ENCODE assay signal across 14 mouse cellular contexts in the genomic region with DNA sequence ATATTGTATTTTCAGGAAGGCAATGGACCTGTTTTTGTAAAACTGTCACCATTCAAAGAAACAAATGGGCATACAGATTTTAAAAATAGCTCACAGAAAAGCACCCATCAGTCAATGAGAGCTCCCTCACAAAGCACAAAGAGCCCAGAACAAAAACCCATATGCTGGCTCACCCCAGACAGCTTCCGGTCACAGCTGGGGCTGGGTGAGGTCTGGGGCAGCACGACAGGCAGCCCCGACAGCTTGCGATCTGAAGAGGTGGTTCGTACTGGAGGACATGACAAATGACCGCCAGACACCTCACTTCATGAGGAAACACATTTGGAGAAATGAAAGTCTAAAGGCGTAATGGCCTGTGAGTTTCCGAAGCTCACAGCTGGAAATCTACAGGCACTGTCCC. TPM values are rescaled to one million over a fixed set of nuclear protein-coding genes. Genes with fewer than 3 reads are reported as not detected.
DNase-seq lines count a peak whose midpoint lies in the region; ATAC-seq and TF ChIP-seq lines count a peak whose summit lies in the region.
"Had no signal": no experiment of that assay in that cellular context is flagged by ENCODE, and none has a peak within 500 bp of the region (broad histone marks: within the 10 kb centered on the region; RNA-seq: fewer than 3 reads in every experiment).

No protein-coding gene starts in this region.

- peak; percentile 54 for DNase-seq in forebrain, embryonic 11.5 days (ENCODE audit: low spot score)
- peak; percentile 43 for DNase-seq in midbrain, embryonic 10.5 days (ENCODE audit: low spot score)
- peak; percentile 15 to 45 for DNase-seq in lung, postnatal 4 days
- no peak for DNase-seq in ovary, postnatal 10 days (ENCODE audit: low spot score)
- DNase-seq in gastrocnemius, adult 2 months = no peak
- DNase-seq: right cerebral cortex, postnatal 4 days had no signal

- H3K9ac ChIP-seq in forebrain, embryonic 11.5 days (ENCODE audit: low read length) = peak overlapping the region; percentile 33; the same call in 1 of the 2 replicates
- H3K9ac ChIP-seq in forebrain, embryonic 15.5 days (replicated peaks) = no peak overlapping the region
- no peak overlapping the region for H3K9ac ChIP-seq in midbrain, embryonic 16.5 days (ENCODE audit: low read depth, low read length)
- H3K9ac ChIP-seq: embryonic facial prominence, embryonic 15.5 days had no signal

- no peaks in the 10 kb centered on the region; the same call in 1 of the 2 replicates for H3K27me3 ChIP-seq in forebrain, embryonic 11.5 days (ENCODE audit: control insufficient read depth, insufficient read depth, low read length)
- 0 out of 2 replicates have a peak, but pooled peaks cover 2% of the 10 kb centered on the region for H3K27me3 ChIP-seq in forebrain, embryonic 15.5 days
- peaks cover 14% of the 10 kb centered on the region; the same call in 1 of the 2 replicates for H3K27me3 ChIP-seq in midbrain, embryonic 10.5 days (ENCODE audit: low read depth, poor library complexity, severe bottlenecking)
- H3K27me3 ChIP-seq in midbrain, embryonic 16.5 days (ENCODE audit: control insufficient read depth, insufficient read depth, low read depth, low read length) = no peaks in the 10 kb centered on the region
- H3K27me3 ChIP-seq: embryonic facial prominence, embryonic 15.5 days; Patski had no signal

- 0 out of 2 replicates have a peak, but pooled peaks cover 4% of the 10 kb centered on the region for H3K4me1 ChIP-seq in forebrain, embryonic 11.5 days (replicated peaks; ENCODE audit: control insufficient read depth, insufficient read depth, low read length)
- peaks cover 10% of the 10 kb centered on the region; the same call in 1 of the 2 replicates for H3K4me1 ChIP-seq in forebrain, embryonic 15.5 days
- peaks cover 30% of the 10 kb centered on the region for H3K4me1 ChIP-seq in midbrain, embryonic 10.5 days
- no peaks in the 10 kb centered on the region; the same call in 1 of the 2 replicates for H3K4me1 ChIP-seq in midbrain, embryonic 16.5 days (ENCODE audit: control insufficient read depth, insufficient read depth, low read length)

- H3K27ac ChIP-seq in forebrain, embryonic 11.5 days (ENCODE audit: low read depth, low read length) = no peak overlapping the region
- no peak overlapping the region for H3K27ac ChIP-seq in forebrain, embryonic 15.5 days (replicated peaks)
- peak overlapping the region; percentile 64 for H3K27ac ChIP-seq in midbrain, embryonic 10.5 days (replicated peaks)
- no peak overlapping the region for H3K27ac ChIP-seq in midbrain, embryonic 16.5 days (ENCODE audit: low read length)
- H3K27ac ChIP-seq in gastrocnemius, adult 2 months = no peak overlapping the region
- H3K27ac ChIP-seq: embryonic facial prominence, embryonic 15.5 days; layer of hippocampus, adult 2 months; macrophage had no signal

- no peak overlapping the region for H3K4me2 ChIP-seq in forebrain, embryonic 11.5 days (ENCODE audit: low read depth, low read length, severe bottlenecking)
- H3K4me2 ChIP-seq in forebrain, embryonic 15.5 days (replicated peaks) = no peak overlapping the region
- H3K4me2 ChIP-seq in midbrain, embryonic 16.5 days (ENCODE audit: low read length) = no peak overlapping the region
- H3K4me2 ChIP-seq: embryonic facial prominence, embryonic 15.5 days had no signal

- no peaks in the 10 kb centered on the region for H3K9me3 ChIP-seq in forebrain, embryonic 11.5 days (ENCODE audit: control insufficient read depth, low read length)
- H3K9me3 ChIP-seq in forebrain, embryonic 15.5 days = no peaks in the 10 kb centered on the region
- H3K9me3 ChIP-seq in midbrain, embryonic 10.5 days (replicated peaks) = no peaks in the 10 kb centered on the region
- no peaks in the 10 kb centered on the region for H3K9me3 ChIP-seq in midbrain, embryonic 16.5 days (replicated peaks; ENCODE audit: control insufficient read depth, low read length, poor library complexity, severe bottlenecking)
- H3K9me3 ChIP-seq: embryonic facial prominence, embryonic 15.5 days had no signal

- no peak for TF ChIP-seq CTCF in gastrocnemius, adult 2 months (IDR thresholded peaks at IDR 0.05)

- 30% methylated on average over 8 of the region's 8 CpGs for WGBS in forebrain, embryonic 11.5 days
- WGBS in forebrain, embryonic 15.5 days = 19% methylated on average over 8 of the region's 8 CpGs
- 35% methylated on average over 8 of the region's 8 CpGs for WGBS in midbrain, embryonic 10.5 days
- 16% methylated on average over 8 of the region's 8 CpGs for WGBS in midbrain, embryonic 16.5 days

- no peaks in the 10 kb centered on the region for H3K36me3 ChIP-seq in forebrain, embryonic 11.5 days (ENCODE audit: control insufficient read depth, insufficient read depth, low read length)
- H3K36me3 ChIP-seq in forebrain, embryonic 15.5 days = no peaks in the 10 kb centered on the region
- no peaks in the 10 kb centered on the region for H3K36me3 ChIP-seq in midbrain, embryonic 10.5 days
- no peaks in the 10 kb centered on the region for H3K36me3 ChIP-seq in midbrain, embryonic 16.5 days (ENCODE audit: control insufficient read depth, insufficient read depth, low read length)

- intact Hi-C loops in gastrocnemius, adult 2 months (cut with DNase I) = no loop called here

- peak; percentile 63 for ATAC-seq in forebrain, embryonic 11.5 days (replicated peaks; ENCODE audit: low FRiP score)
- ATAC-seq in forebrain, embryonic 15.5 days (replicated peaks) = no peak
- no peak for ATAC-seq in midbrain, embryonic 16.5 days
- ATAC-seq in inflammation-experienced regulatory T-cells, adult 6 months = no peak
- ATAC-seq: Patski had no signal

- no peak overlapping the region for H3K4me3 ChIP-seq in forebrain, embryonic 11.5 days (ENCODE audit: low read depth, low read length)
- H3K4me3 ChIP-seq in forebrain, embryonic 15.5 days = no peak overlapping the region
- H3K4me3 ChIP-seq in midbrain, embryonic 10.5 days = no peak overlapping the region
- no peak overlapping the region for H3K4me3 ChIP-seq in midbrain, embryonic 16.5 days (ENCODE audit: low read depth, low read length)
- no peak overlapping the region for H3K4me3 ChIP-seq in gastrocnemius, adult 2 months
- H3K4me3 ChIP-seq: embryonic facial prominence, embryonic 15.5 days; layer of hippocampus, adult 2 months had no signal

RNA-seq across cellular contexts. Expression of a gene that starts 18.5 kb away (rescaled TPM):
- polyA plus RNA-seq in forebrain, embryonic 11.5 days (2014; fragmentation: Nextera tagmentation; extraction: Ambion mirVana) = 0.29 TPM in 1 of 2 replicates, not detected in the other
- polyA plus RNA-seq in forebrain, embryonic 15.5 days (2015; fragmentation: Nextera tagmentation; extraction: Ambion mirVana) = not detected in 2 replicates
- polyA plus RNA-seq in midbrain, embryonic 10.5 days (2016; fragmentation: Nextera tagmentation; extraction: Ambion mirVana) = 0.36 TPM in 1 of 2 replicates, not detected in the other
- polyA plus RNA-seq in midbrain, embryonic 16.5 days (2015; fragmentation: Nextera tagmentation; extraction: Ambion mirVana) = not detected in 2 replicates
- polyA plus RNA-seq in inflammation-experienced regulatory T-cells, adult 6 months (2017; shearing (Covaris generic)) = not detected
- not detected for total RNA-seq in gastrocnemius, adult 2 months (2021)
- total RNA-seq: heart, adult 8-10 months; layer of hippocampus, adult 2 months had no signal
- polyA plus RNA-seq: embryonic facial prominence, embryonic 15.5 days; macrophage; Patski had no signal

RNA-seq across cellular contexts. Expression of a gene that starts 21.6 kb away (rescaled TPM):
- 2.2 and 3.1 TPM in 2 replicates for polyA plus RNA-seq in forebrain, embryonic 11.5 days (2014; fragmentation: Nextera tagmentation; extraction: Ambion mirVana)
- polyA plus RNA-seq in forebrain, embryonic 15.5 days (2015; fragmentation: Nextera tagmentation; extraction: Ambion mirVana) = 0.37 and 1.2 TPM in 2 replicates
- 3.4 and 3.7 TPM in 2 replicates for polyA plus RNA-seq in midbrain, embryonic 10.5 days (2016; fragmentation: Nextera tagmentation; extraction: Ambion mirVana)
- 0.99 and 2.1 TPM in 2 replicates for polyA plus RNA-seq in midbrain, embryonic 16.5 days (2015; fragmentation: Nextera tagmentation; extraction: Ambion mirVana)
- 10 to 100 TPM; 42.2 to 65.3 (median 46.6) TPM for polyA plus RNA-seq in inflammation-experienced regulatory T-cells, adult 6 months (2017; shearing (Covaris generic))
- under 1 TPM; 0.84 to 0.89 TPM for total RNA-seq in gastrocnemius, adult 2 months (2021)

RNA-seq across cellular contexts. Expression of a gene that starts 45.5 kb away (rescaled TPM):
- polyA plus RNA-seq in forebrain, embryonic 11.5 days (2014; fragmentation: Nextera tagmentation; extraction: Ambion mirVana) = 27.2 and 29.8 TPM in 2 replicates
- 12.7 and 14.4 TPM in 2 replicates for polyA plus RNA-seq in forebrain, embryonic 15.5 days (2015; fragmentation: Nextera tagmentation; extraction: Ambion mirVana)
- 18.9 and 21.0 TPM in 2 replicates for polyA plus RNA-seq in midbrain, embryonic 10.5 days (2016; fragmentation: Nextera tagmentation; extraction: Ambion mirVana)
- polyA plus RNA-seq in midbrain, embryonic 16.5 days (2015; fragmentation: Nextera tagmentation; extraction: Ambion mirVana) = 3.8 and 4.6 TPM in 2 replicates
- polyA plus RNA-seq in inflammation-experienced regulatory T-cells, adult 6 months (2017; shearing (Covaris generic)) = 10 to 100 TPM; 11.3 to 16.4 (median 12.4) TPM
- total RNA-seq in gastrocnemius, adult 2 months (2021) = 10 to 100 TPM; 19.1 to 23.8 TPM

RNA-seq across cellular contexts. Expression of a gene that starts 54.1 kb away (rescaled TPM):
- polyA plus RNA-seq in forebrain, embryonic 11.5 days (2014; fragmentation: Nextera tagmentation; extraction: Ambion mirVana) = 20.4 and 22.5 TPM in 2 replicates
- polyA plus RNA-seq in forebrain, embryonic 15.5 days (2015; fragmentation: Nextera tagmentation; extraction: Ambion mirVana) = 17.1 and 18.2 TPM in 2 replicates
- 19.0 and 21.7 TPM in 2 replicates for polyA plus RNA-seq in midbrain, embryonic 10.5 days (2016; fragmentation: Nextera tagmentation; extraction: Ambion mirVana)
- polyA plus RNA-seq in midbrain, embryonic 16.5 days (2015; fragmentation: Nextera tagmentation; extraction: Ambion mirVana) = 34.7 and 41.9 TPM in 2 replicates
- polyA plus RNA-seq in inflammation-experienced regulatory T-cells, adult 6 months (2017; shearing (Covaris generic)) = 1 to 10 TPM; 3.9 to 5.7 (median 5.3) TPM
- total RNA-seq in gastrocnemius, adult 2 months (2021) = 10 to 100 TPM; 22.2 to 24.8 TPM

Comparison
In these comparisons a context has a peak if more than half of its experiments do, and no peak if none do; other contexts are left out.
1. DNase-seq: peak in forebrain, embryonic 11.5 days (single experiment), midbrain, embryonic 10.5 days (single experiment) and lung, postnatal 4 days (2 of 2); none in ovary, postnatal 10 days (single experiment) and gastrocnemius, adult 2 months (single experiment).